Mouse (Mus musculus) liver, embryonic 16.5 days (tissue): ENCODE results near the gene Car10. TPM values are rescaled to one million over a fixed set of nuclear protein-coding genes. Genes with fewer than 3 reads are reported as not detected.

Experiments used
- ATAC-seq: fragments of 200-750 bp; cut with Nextera tagmentation; 2 replicates; pipeline ENCODE4 v1.8.0; 2017; ENCODE audit warnings: low read depth, mild to moderate bottlenecking, moderate number of reproducible peaks, moderate library complexity
- H3K27ac ChIP-seq: fragments of 300-500 bp; sonication (generic); 2 replicates; pipeline ENCODE4 v1.5.1; 2014; ENCODE audit warnings: mild to moderate bottlenecking, low read length
- H3K27me3 ChIP-seq: fragments of 300-500 bp; sonication (generic); 2 replicates; pipeline ENCODE4 v1.6.1; 2014; ENCODE audit warnings: low read depth, low read length, mixed read lengths; ENCODE audit not compliant: control insufficient read depth, insufficient read depth
- H3K36me3 ChIP-seq: fragments of 300-500 bp; sonication (generic); 2 replicates; pipeline ENCODE4 v1.6.1; 2014; ENCODE audit warnings: mild to moderate bottlenecking; ENCODE audit not compliant: control insufficient read depth, insufficient read depth
- H3K4me1 ChIP-seq: fragments of 300-500 bp; sonication (generic); 2 replicates; pipeline ENCODE4 v1.6.1; 2014; ENCODE audit warnings: low read depth, low read length, mixed read lengths; ENCODE audit not compliant: control insufficient read depth
- H3K4me2 ChIP-seq: fragments of 300-500 bp; sonication (generic); 2 replicates; pipeline ENCODE4 v1.6.1; 2014; ENCODE audit warnings: low read depth, low read length, mixed read lengths
- H3K4me3 ChIP-seq: fragments of 300-500 bp; sonication (generic); 2 replicates; pipeline ENCODE4 v1.5.1; 2014; ENCODE audit warnings: low read depth, mild to moderate bottlenecking, low read length
- H3K9ac ChIP-seq: fragments of 300-500 bp; sonication (generic); 2 replicates; pipeline ENCODE4 v1.6.1; 2014; ENCODE audit warnings: low read depth, low read length
- H3K9me3 ChIP-seq: fragments of 300-500 bp; sonication (generic); replicated peaks from 2 replicates; pipeline ENCODE4 v1.6.1; 2016; ENCODE audit warnings: low read length; ENCODE audit not compliant: control insufficient read depth
- WGBS: fragments of 180-500 bp; shearing (Covaris S2); extraction: QIAGEN DNeasy Blood & Tissue Kit; methylation state at CpG from one replicate; pipeline ENCODE4 v1.1.7; 2014; ENCODE audit not compliant: insufficient replicate concordance; 5-methylcytosine and 5-hydroxymethylcytosine counted together
- polyA plus RNA-seq: library from polyadenylated mRNA; unstranded; fragments of >200 nt; fragmentation: Nextera tagmentation; extraction: Ambion mirVana; gene quantifications from 2 replicates; pipeline ENCODE4 v1.2.1, GENCODE M21; 2015

Car10 gene
- polyA plus RNA-seq, 1 experiment from 2014 or later: not detected

- Histone ChIP-seq H3K4me2 (no peak overlapping the region), H3K27me3 (no peaks in the 10 kb centered on the region), H3K9ac (no peak overlapping the region), H3K4me3 (no peak overlapping the region), H3K27ac (no peak overlapping the region), H3K9me3 (no peaks in the 10 kb centered on the region), H3K4me1 (no peaks in the 10 kb centered on the region), H3K36me3 (no peaks in the 10 kb centered on the region)
- ATAC-seq: no peak
- 51% methylated on average over 2 of the region's 2 CpGs for WGBS
These were observed 415.0 kb downstream of the Car10 start for GRCm38 (mm10) chr11:93512843-93513242.

DNA sequence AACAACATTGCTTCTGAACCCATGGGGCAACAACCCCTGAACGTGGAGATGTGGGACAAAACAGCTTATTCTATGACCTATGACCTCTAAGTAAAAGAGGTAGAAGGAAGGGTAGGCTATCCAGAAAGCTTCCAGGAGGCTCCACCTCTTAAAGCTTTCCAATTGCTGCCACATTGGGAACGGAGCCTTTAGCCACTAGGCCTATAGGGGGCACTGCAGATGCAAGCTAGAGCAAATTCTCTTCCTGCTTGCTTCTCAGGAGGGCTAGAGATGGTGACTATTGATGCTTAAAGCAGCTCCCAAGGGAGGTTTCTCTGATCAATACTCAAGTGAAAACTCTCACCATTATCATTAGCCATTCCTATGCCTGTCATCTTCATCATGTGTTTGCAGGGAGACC, 416.6 kb downstream of the Car10 start:
- H3K27ac ChIP-seq: no peak overlapping the region
- no peaks in the 10 kb centered on the region for H3K9me3 ChIP-seq
- 24% methylated on average over 2 of the region's 2 CpGs for WGBS

DNA sequence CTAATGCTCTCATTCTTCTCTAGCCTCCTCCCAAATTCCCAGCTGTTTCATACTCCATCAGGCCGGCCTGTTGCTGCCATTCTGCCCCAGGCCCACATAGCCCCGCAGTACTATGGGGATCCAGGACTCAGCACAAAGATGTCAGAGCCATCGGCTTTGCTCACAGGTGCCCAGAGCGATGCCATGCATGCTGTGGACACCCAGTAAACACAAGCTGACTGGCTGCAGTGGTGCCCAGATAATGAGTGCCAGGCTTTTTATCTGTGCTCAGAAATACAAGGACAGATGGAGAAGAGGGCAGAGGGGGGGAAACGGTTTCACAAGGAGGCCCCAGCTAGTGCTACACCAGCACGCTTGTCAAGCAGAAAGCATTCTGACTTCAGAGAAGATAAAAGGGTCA, 417.7 kb downstream of the Car10 start:
- Histone ChIP-seq H3K9me3 (no peaks in the 10 kb centered on the region), H3K27ac (no peak overlapping the region), H3K36me3 (no peaks in the 10 kb centered on the region), H3K27me3 (no peaks in the 10 kb centered on the region), H3K4me1 (no peaks in the 10 kb centered on the region), H3K9ac (no peak overlapping the region), H3K4me3 (no peak overlapping the region), H3K4me2 (no peak overlapping the region)
- whole genome bisulfite sequencing: 55% methylated on average over 6 of the region's 6 CpGs
- ATAC-seq: no peak

More for the DNA sequence above, 416.6 kb downstream of the Car10 start:
- no peaks in the 10 kb centered on the region for H3K4me1 ChIP-seq
- H3K9ac ChIP-seq: no peak overlapping the region
- H3K4me2 ChIP-seq: no peak overlapping the region
- no peak overlapping the region for H3K4me3 ChIP-seq
- H3K27me3 ChIP-seq: no peaks in the 10 kb centered on the region
- no peak for ATAC-seq
- no peaks in the 10 kb centered on the region for H3K36me3 ChIP-seq

- Histone ChIP-seq H3K9me3 (no peaks in the 10 kb centered on the region), H3K27ac (no peak overlapping the region), H3K4me1 (no peaks in the 10 kb centered on the region), H3K4me2 (no peak overlapping the region), H3K9ac (no peak overlapping the region), H3K4me3 (no peak overlapping the region), H3K27me3 (no peaks in the 10 kb centered on the region), H3K36me3 (no peaks in the 10 kb centered on the region)
- no peak for ATAC-seq
- 65% methylated on average over 9 of the region's 9 CpGs for WGBS
These were observed 418.4 kb downstream of the Car10 start for GRCm38 (mm10) chr11:93516216-93516615.

GRCm38 (mm10) chr11:93516946-93517345, 419.1 kb downstream of the Car10 start:
- ATAC-seq: no peak
- 21% methylated on average over 2 of the region's 2 CpGs for WGBS

DNA sequence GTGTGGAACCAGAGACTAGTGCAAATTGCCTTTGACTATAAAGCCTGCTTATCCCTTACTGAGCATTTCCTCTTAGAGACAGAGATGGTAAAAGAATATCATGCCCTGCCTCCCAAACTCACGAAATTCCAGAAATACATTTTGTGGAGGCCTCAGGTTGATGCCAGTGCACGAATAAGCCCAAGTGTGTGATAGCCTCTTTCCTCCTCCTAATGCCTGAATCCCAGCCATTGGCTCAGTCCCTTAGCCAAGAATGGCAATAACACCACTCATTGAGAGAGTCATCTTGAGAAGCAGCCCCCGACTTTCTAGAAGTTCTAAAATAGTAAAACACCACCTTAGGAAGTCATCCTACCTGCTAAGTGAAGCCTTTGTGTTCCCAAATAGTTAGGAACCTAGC, 424.7 kb downstream of the Car10 start:
- no peaks in the 10 kb centered on the region for H3K4me1 ChIP-seq
- H3K9ac ChIP-seq: no peak overlapping the region
- no peaks in the 10 kb centered on the region for H3K36me3 ChIP-seq
- H3K9me3 ChIP-seq: no peaks in the 10 kb centered on the region
- H3K27ac ChIP-seq: no peak overlapping the region
- H3K4me3 ChIP-seq: no peak overlapping the region
- no peak overlapping the region for H3K4me2 ChIP-seq
- WGBS: 52% methylated on average over 3 of the region's 3 CpGs
- no peaks in the 10 kb centered on the region for H3K27me3 ChIP-seq
- ATAC-seq: no peak

More at GRCm38 (mm10) chr11:93516946-93517345, 419.1 kb downstream of the Car10 start:
- H3K9ac ChIP-seq: no peak overlapping the region
- no peaks in the 10 kb centered on the region for H3K27me3 ChIP-seq
- no peaks in the 10 kb centered on the region for H3K9me3 ChIP-seq
- no peak overlapping the region for H3K4me2 ChIP-seq
- H3K36me3 ChIP-seq: no peaks in the 10 kb centered on the region
- no peaks in the 10 kb centered on the region for H3K4me1 ChIP-seq
- no peak overlapping the region for H3K27ac ChIP-seq
- no peak overlapping the region for H3K4me3 ChIP-seq

DNA sequence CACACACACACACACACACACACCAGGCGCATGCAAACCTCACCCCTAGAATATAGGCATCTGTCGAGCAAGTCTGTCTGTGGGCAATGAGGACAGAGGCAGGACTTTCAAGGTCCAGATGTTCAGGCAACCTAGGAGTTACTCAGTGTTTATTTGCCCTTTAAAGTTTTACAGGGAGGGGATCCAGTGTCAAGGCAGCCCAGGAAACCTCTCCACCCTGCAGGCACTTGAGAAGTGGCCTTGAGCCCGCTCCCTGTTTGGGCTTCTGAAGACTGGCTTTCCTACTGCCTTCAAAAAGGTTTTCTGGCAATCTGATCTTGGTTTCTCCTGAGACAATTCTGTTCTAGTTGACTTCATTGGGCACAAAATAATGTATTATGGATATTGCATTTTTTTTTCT, 428.1 kb downstream of the Car10 start:
- Histone ChIP-seq H3K27me3 (no peaks in the 10 kb centered on the region), H3K36me3 (no peaks in the 10 kb centered on the region), H3K4me2 (no peak overlapping the region), H3K27ac (no peak overlapping the region), H3K4me3 (no peak overlapping the region), H3K9me3 (no peaks in the 10 kb centered on the region), H3K9ac (no peak overlapping the region), H3K4me1 (no peaks in the 10 kb centered on the region)
- WGBS: 78% methylated on average over 3 of the region's 3 CpGs
- ATAC-seq: no peak

- Histone ChIP-seq H3K27me3 (no peaks in the 10 kb centered on the region), H3K4me3 (no peak overlapping the region), H3K9ac (no peak overlapping the region), H3K36me3 (no peaks in the 10 kb centered on the region), H3K27ac (no peak overlapping the region), H3K9me3 (no peaks in the 10 kb centered on the region), H3K4me2 (no peak overlapping the region), H3K4me1 (no peaks in the 10 kb centered on the region)
- WGBS: 25% methylated on average over 7 of the region's 7 CpGs
- no peak for ATAC-seq
These were observed 433.3 kb downstream of the Car10 start for GRCm38 (mm10) chr11:93531029-93531680.

- H3K27me3 ChIP-seq: no peaks in the 10 kb centered on the region
- H3K4me2 ChIP-seq: no peak overlapping the region
- H3K36me3 ChIP-seq: no peaks in the 10 kb centered on the region
- H3K4me3 ChIP-seq: no peak overlapping the region
- ATAC-seq: no peak
- H3K9ac ChIP-seq: no peak overlapping the region
- WGBS: 63% methylated on average over 6 of the region's 6 CpGs
- H3K9me3 ChIP-seq: no peaks in the 10 kb centered on the region
- H3K4me1 ChIP-seq: no peaks in the 10 kb centered on the region
- H3K27ac ChIP-seq: no peak overlapping the region
These were observed 438.4 kb downstream of the Car10 start for GRCm38 (mm10) chr11:93536244-93536643.
